Mouse (Mus musculus): Measurements from ENCODE around the gene Kdm2b. TPM values are rescaled to one million over a fixed set of nuclear protein-coding genes. Genes with fewer than 3 reads are reported as not detected.

Kdm2b gene
- total RNA-seq, 2 experiments from 2014 or later, result 10.0 to 11.2 TPM

DNA sequence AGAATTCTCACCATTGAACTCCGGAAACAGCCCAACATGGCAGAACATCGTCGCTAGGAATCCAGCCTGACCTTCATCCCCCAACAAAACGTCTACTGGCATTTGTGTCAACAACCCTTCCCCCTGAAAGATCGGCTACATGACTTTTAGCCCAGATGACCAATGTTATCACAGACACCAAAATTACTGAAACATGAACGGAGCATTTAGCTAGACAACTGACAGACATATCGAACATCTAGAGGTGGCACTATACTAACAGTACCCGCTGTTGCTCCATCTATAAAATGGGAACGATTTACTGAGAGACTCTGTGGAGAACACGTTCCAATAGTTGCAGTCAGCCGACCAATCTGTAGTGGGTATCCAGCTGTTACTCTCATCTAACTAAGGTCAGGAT, 88.4 kb downstream of the Kdm2b start:
- intact Hi-C loops (cut with DNase I), result no loop called here
- no peak for DNase-seq

DNA sequence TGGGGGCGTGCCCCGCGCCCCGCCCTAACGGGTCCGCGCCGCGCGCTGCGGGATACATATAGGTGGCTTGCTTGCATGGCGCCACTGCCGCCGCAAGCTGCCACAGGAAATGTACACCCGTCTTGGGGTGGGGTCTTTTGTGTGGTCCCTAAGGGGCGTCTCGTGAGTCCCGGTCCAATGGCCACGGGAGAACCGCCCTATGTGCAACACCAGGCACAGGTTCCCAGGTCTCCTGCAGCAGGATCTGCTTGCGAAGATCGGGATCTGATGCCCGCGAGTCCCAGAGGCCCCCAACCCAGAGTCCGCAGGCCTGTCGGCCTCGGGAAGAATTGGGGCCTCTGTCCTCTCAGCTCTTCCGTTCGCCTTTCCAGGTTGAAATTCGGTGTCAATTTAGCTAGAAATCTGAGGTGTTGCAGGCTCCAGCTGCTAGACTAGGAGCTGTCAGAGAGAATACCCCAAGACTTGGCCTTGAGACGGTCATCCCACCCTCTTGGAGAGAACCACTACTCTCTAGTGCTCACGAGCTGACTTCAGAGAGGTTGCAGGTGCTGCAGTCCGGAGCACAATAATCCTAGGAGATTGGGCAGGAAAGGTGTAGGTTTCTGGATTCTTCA, 89.0 kb downstream of the Kdm2b start:
- intact Hi-C loops (cut with DNase I), result no loop called here
- DNase-seq, result no peak

DNA sequence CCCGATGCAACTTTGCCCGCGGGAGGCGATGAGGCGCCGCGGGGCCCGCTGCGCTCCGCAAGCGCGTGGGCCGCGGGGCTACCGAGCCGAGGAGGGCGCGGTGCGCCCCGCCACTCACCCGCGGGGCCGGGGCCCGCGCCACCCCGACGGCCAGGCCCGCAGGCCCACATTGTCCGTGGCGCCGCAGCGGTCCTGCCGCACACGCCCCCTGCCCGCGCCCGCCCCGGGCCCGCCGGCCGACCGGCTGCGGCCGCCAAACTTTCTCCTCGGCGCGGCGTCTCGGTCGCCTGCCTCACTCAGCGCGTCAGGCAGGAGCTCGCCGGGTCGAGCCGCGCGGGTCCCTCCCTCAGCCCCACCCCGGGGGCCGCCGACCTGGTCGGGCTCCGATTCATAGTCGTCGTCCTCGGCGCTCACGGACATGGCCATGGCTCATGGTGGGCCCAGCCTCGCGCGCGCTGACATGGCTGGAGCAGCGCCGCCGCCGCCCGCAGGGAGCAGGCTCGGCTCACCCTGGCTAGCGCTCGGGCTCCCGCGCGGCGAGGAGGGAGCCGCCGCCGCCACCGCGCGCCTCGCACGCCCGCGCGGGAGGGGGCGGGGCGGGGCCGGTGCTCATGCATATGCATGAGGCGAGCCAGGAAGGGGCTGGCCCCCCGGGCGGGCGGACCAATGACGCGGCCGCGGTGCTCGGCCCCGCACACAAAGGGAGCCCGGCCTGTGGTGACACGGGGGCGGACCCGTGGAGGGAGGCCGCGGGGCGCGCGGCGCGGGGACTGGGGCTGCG, 89.7 kb downstream of the Kdm2b start:
- intact Hi-C loops (cut with DNase I), result no loop called here
- DNase-seq, result peak; percentile 71 to 83

DNA sequence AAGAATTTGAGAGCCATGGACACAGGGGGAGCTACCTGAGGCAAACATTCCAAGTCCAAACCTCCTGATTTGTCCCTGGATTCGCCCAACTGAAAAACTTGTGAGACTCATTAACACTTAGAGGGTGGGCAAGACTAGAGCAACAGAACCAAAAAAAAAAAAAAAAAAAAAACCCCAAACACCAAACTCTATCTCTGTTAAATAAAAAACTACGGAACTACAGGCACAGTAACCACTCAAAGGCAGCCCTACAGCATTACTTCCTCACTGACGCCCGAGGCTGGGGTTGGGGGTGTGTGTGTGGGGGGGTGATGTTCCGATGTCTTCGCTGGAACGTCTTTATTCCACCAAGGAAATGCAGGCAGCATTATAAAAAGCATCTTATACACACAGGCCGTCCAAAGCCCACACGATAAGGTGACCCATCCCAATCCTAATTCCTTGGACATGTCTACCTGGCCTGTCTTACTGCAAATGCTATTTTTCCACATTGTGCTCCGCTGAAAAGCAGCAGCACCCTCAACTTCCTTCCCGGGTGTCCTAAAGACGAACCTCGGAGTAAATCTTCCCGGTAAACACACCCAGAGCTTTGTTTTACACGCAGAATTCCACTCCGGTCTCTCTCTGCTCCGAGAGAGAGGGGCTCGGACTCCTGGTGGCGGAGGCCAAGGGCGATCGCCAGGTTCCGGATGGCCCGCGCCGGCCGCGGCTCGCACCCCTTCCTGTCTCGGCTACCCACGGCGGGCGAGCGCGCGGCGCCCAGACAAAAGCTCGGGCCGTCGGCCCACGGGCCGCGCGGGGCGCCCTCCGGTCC, 90.5 kb downstream of the Kdm2b start:
- intact Hi-C loops (cut with DNase I), result no loop called here
- no peak for DNase-seq

DNA sequence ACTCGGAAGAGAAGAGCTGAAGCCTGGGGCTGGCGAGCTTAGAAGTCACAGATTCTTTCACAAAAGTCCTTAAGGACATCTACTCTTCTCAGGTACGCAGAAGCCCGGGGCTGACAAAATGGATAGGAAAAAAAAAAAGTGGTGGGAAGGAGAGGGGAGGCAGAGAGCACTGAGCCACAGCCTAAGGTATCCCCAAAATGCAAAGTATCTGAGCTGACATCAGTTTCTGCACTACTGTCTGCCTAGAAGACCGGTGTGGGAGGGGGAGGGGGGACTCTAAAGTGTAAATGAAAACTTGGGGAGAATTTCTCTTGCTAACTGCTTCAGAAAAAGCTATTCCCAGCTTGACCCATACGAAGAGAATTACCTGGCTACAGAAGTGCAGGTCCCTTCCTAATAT, 91.5 kb downstream of the Kdm2b start:
- intact Hi-C loops (cut with DNase I), result no loop called here

DNA sequence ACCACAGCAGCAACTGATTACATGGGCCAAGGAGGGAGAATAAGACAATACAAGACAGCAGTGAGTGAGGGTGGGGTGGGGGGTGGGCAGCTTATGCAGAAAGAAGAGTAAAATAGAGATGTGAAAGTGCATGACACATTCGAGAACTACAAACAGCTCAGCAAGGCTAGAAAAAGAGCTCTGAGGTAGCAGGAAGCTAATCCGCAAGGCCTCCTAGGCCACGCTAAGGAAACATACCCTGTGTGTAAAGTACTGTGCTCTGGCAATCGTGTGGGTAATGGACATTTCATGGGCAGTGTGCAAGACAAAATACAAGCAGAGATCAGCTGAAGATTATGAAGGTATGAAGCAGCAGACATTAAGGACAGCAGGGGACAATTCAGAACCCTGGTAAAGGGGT, 94.8 kb downstream of the Kdm2b start:
- intact Hi-C loops (cut with DNase I), result no loop called here
- DNase-seq, result no peak

More for the DNA sequence above, 91.5 kb downstream of the Kdm2b start:
- DNase-seq, result no peak

DNA sequence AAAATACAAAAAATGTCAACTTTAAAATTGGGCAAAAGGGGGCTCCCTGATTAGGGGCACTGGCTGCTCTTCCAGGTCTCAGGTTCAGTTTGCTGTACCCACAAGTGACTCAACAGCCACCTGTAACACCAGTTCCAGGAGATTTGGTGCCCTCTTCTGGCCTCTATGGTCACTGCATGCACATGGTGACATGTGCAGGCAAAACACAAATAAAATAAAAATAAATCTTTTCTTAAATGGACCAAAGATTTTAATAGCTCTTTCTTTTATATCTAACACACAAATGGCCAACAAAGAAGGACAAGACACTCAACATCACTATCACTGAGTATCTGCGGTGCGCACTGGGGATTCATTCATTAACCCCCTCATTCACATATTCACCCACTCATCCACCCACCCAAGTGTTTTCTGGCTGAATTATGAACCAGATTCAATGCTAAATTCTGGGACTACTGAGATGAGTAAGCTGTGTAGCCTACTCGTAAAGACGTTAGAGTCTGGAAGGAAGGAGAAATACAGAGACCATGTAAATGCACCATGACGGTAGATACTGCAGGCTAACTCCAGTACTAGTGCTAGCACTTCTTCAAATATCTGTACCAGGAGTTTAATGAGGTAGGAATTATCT, 95.5 kb downstream of the Kdm2b start:
- intact Hi-C loops (cut with DNase I), result no loop called here
- no peak for DNase-seq

DNA sequence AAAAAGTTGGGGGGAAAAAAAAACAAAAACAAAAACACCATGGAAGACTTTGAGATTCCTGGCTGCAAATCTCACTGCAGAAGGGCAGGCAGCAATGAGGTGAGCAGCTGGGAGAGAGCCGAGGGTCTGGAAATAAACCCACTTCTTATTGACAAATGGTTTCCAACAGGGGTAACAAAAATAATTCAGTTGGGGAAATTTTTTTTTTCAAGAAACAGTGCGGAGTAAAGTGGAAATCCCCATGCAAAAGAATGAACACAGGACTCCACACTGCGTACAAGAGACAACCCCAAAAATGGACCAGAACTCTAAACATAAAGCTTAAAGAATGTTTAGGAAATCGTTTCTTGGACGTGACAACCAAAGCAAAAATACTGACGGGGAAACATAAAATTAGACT, 96.4 kb downstream of the Kdm2b start:
- intact Hi-C loops (cut with DNase I), result no loop called here
- DNase-seq, result no peak

DNA sequence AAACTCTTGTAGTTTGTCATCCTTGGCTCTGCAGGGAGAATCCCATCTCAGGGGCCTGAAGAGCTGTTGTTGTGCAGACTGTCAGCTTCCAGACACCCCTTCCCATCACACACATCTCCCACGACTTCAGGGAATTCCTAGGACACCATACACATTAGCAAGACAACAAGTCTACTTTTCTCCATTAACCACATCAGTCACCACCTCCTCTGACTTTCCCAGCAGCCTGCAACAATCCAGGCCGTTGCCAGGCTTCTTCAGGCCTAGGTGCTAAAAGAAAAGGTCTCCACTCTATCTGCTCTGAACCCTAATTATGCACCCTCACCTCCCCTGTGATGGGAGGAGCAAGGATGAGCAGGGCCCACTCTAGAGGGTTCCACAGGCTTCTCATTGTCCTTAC, 99.2 kb downstream of the Kdm2b start:
- intact Hi-C loops (cut with DNase I), result no loop called here
- DNase-seq, result no peak

DNA sequence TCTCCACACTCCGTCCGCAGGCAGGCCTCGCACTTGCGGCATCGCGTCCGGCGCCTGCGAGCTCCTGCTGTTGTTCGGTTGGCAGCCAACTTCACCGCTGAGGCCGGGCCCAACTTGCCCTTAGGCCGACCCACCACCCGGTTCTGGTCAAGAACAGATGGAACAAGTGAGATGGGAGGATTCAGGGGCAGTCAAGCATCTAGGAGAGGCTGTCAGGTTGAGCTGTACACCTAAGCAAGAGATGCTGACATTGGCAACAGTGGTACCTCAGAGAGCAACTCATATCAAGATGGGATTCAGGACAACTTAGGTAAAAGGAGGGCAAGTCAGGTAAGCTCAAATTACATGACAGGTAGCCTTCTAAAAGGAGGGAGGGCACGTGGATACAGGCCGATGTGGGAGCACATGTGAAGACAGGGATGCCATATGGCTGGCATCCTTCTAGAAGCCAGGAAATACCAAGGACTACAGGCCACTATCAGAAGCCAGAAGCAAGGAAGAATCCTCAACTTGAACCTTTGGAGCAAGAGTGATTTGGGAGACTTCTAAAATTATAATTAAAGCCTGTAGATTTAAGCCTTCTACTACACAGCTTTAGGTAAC, 100.9 kb downstream of the Kdm2b start:
- intact Hi-C loops (cut with DNase I), result no loop called here
- DNase-seq, result no peak

DNA sequence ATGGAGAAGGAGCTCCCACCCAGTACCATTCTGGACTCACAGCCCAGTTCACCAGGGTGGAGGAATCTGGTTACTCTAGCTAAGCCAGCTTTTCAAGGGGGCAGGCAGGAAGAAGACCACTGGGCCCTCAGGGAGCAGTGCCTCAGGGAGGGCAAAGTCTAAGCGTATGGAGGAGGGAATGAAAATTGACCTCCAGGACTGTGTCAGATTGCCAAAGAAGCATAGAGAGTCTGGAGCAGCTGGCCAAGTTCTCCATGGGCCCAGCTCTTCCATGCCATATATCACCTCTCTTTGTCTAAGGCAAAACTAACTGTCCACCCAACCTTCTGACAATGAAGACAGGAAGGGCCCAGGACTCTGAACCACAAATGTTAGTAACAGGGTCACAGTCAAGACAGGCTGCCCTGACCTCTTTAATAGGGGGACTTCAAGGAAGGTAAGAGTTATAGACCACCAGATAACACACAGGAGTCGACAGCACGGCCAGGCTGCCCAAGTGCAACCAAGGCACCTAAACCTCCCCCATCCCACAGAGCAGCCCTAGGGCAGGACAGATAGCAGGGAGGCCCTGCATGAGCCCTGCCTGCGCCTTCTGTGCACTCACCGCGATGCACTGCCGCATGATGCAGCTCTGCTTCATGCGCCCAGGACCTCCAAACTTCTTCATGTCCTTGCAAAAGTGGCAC, 101.6 kb downstream of the Kdm2b start:
- DNase-seq, result no peak
- intact Hi-C loops (cut with DNase I), result no loop called here

DNA sequence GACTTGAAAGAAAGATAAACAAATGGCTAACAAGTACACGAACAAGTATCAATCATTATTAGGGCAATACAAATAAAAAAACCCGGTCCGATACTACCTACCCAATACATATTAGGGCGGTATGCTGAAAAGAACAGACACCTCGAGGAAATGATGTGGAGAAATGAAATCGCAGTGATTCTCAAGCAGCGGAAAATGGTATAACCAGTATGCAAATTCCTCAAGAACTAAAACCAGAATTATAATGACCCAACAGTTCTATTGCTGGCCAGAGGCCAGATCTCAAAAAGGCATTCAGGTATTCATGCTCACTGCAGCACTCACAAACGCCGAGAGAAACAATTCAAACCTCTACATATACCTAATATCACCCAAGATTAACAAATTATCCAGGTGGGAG, 102.6 kb downstream of the Kdm2b start:
- DNase-seq, result no peak
- intact Hi-C loops (cut with DNase I), result no loop called here

DNA sequence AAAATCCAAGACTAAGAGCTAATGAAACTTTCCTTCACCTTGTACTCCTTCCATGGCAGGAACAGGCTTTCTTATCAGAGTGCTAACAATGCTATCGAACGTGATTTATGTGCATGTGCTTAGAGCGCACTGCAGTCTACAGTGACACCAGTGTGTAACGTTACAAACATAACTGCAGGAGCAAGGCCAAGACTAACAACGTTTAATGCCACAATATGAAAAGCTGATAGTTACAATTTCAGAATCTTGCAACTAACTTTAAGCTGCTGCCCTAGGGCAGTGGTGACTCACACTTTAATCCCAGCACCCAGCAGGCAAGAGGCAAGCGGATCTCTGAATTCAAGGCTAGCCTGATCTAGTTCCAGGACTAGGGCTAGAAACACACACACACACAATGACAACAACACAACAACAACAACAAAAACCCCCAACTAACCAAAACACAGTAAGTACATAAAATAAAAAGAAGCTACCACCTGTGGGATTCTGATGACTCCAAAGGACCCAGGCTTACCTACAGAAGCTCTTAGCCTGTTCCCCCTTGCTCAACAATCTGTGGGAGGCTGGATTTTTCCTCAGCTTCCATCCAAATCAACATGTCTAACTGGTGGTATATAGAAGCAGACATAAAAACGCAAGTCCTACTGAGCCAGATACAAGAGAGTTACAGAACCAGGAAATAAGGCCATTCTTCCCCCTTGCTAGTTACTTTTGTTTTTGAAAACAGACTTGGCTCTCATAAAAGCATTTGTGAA, 104.9 kb downstream of the Kdm2b start:
- DNase-seq, result no peak
- intact Hi-C loops (cut with DNase I), result no loop called here

DNA sequence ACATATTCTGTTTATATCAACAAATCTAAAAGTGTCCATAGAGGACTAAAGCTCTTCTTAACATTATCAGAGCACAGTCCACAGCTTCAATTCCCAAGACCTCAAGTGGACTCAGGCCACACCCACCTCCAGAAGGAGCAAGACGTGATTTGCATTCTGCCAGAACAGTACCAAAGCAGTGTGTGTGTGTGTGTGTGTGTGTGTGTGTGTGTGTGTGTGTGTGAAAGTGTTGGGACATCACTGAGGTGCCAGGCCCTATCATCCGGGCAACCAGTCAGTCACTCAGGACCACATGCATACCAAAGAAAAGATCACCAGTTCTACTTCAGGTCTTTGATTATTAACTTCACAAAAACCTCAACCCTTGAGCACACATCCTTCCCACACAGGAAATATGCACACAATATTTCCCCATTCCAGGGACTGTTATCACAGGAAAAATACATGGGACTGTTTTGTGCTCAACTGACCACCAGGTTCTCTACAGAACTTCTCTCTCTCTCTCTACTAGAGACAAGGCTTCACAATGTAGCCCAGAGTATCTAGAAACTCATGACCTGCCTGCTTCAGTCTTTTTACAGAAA, 105.9 kb downstream of the Kdm2b start:
- intact Hi-C loops (cut with DNase I), result no loop called here
- DNase-seq, result no peak

DNA sequence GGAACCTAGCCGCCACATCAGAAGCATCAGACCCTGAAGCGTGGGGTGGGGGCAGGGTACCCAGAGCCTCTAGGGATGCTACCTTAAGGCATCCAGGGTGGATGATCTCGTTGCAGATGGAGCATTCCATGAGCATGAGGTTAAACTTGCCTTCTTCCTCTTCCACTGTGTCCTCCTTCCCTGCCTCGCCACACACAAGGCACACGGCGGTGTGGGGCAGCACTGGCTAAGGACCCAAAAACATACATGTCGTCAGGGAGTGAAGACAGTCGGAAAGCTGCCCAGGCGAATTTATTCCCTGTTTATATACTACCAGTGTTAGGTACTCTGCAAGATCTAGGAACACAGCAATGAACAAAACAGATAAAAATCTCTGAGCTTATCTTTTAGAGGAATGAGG, 106.4 kb downstream of the Kdm2b start:
- no peak for DNase-seq
- intact Hi-C loops (cut with DNase I), result no loop called here

DNA sequence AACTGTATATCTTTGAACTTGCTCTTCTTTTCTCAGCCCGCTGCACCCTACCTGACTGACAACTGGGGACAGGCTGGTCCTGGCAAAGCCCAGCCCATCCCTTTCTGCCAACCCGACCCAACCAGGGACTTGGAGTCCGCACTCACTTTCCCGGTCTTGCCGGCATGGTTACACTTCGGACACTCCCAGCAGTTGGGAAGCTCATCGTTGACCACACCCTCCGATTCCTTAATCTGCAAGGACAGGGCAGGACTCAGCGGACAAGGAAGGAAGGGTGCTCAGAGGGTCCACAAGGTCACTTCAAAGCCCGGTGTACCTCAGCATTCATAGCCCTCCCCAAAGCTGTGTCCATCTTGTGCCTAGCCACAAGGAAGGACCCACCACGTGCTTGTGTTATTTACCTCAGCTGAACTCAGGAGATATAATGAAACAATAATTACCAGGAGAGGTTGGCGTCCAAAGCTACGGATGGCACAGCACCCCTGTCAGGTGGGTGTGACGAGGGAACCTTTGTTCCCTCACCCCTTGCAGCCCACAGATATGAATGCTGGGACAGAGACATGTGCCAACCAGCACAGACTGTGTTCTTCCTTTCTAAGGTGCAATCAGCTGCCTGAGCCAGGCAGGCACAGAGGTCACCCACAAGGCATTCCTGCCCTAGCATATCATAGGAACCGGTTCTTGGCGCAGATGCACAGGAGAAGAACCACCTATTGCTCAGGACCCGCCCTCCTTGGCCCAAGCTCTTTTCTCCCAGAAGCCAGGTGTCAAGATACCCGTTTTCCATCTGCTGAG, 107.2 kb downstream of the Kdm2b start:
- intact Hi-C loops (cut with DNase I), result no loop called here
- no peak for DNase-seq

DNA sequence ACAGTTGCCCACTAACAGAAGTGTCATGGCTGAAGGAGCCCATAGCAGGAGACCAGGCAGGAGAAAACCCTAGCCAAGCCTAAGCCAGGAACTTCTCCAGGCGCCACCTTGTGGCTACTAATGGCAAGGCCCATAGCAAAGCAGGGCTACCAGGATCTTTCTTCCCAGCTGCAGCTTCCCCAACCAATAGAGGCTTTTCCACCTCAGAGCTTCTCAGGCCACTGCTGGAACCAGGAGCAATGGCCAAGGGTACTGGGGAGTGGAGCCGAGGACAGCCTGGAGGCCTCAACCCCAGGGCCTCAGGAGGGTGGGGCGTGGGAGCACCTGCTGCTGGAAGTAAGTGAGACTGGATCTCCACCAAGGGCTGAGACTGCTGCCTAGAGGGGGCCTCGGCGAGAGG, 108.3 kb downstream of the Kdm2b start:
- intact Hi-C loops (cut with DNase I), result loop anchor here (2.0 kb wide), 1 partner anchor 71 kb away; no protein-coding TSS in a partner anchor

More for the DNA sequence above, 108.3 kb downstream of the Kdm2b start:
- peak; percentile 53 to 58 for DNase-seq

Data from gastrocnemius, postnatal 36 days (tissue).